Mouse (Mus musculus): ENCODE results near the gene Hnrnpc. TPM values are rescaled to one million over a fixed set of nuclear protein-coding genes. Genes with fewer than 3 reads are reported as not detected.
"Not testable (repeated sequence)": the region's sequence is repeated elsewhere in the genome, so short reads cannot be mapped to it uniquely, and the experiment has no call there.

Gene Hnrnpc
- total RNA-seq, 2 experiments from 2014 or later, result 183 to 190 TPM

- DNase-seq, result no peak
Observed at GRCm38 (mm10) chr14:52101285-52102157, 2.3 kb downstream of the Hnrnpc start.

DNA sequence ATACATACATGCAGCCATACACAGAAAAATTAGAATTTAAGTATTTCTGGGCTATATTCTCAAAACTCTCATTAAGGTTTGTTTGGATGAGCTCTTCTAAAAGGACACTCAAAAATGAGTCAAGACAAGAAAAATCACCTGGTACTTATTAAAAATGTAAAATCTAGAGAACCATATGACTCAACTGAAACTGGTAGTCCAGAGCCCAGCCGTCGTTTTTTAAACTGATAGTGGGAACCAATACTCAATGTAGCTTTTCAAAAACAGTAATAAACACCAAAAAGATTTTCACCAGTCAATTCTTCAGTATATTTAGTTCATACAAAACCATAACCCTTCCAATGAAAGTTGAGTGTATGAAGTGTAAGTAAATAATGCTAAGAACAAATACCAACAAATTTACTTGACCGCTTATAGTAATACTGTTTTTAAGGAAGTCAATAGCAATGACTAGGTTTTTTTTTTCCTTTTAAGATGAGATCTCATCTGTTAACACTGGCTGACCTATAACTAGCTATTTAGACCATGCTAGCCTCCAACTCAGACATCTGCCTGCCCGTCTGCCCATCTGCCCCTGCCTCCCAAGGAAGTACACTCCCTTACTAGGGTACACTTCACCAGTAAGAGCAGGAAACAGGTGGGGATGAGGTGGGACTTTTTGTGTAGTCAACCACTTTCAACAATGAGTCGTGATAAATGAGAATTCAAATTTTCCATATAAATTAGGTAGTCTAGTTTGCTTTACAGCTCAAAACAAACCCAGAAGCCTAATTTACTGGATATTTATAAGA lies 3.5 kb downstream of the Hnrnpc start:
- DNase-seq, result no peak

DNA sequence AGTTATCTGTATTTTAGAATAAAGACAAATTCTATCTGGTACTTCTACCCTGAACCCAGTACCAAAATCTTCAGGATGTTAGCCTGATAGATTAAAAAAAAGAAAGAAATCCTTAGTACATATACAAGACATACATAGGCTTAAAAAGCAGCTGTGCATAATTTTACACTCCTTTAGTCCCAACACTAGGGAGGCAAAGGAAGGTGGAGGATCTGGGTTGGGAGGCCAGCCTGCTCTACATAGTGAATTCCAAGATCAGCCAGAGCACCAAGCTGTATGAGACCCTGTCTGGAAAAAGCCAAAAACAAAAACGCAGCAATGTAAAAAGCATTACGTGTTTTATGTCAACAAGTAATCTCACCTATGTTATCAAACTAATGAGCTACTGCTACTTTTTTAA lies 4.3 kb downstream of the Hnrnpc start:
- DNase-seq, result no peak

GRCm38 (mm10) chr14:52098387-52098786 lies 5.4 kb downstream of the Hnrnpc start:
- not testable (repeated sequence) for DNase-seq

- DNase-seq, result not testable (repeated sequence)
Observed at GRCm38 (mm10) chr14:52097191-52097590, 6.6 kb downstream of the Hnrnpc start.

GRCm38 (mm10) chr14:52094533-52094932 lies 9.3 kb downstream of the Hnrnpc start:
- no peak for DNase-seq

- DNase-seq, result no peak
Observed at GRCm38 (mm10) chr14:52083083-52083482, 20.7 kb downstream of the Hnrnpc start.

GRCm38 (mm10) chr14:52071599-52072137 lies 32.2 kb downstream of the Hnrnpc start:
- DNase-seq, result no peak

- DNase-seq, result no peak
Observed at GRCm38 (mm10) chr14:52066135-52066534, 37.7 kb downstream of the Hnrnpc start.

DNA sequence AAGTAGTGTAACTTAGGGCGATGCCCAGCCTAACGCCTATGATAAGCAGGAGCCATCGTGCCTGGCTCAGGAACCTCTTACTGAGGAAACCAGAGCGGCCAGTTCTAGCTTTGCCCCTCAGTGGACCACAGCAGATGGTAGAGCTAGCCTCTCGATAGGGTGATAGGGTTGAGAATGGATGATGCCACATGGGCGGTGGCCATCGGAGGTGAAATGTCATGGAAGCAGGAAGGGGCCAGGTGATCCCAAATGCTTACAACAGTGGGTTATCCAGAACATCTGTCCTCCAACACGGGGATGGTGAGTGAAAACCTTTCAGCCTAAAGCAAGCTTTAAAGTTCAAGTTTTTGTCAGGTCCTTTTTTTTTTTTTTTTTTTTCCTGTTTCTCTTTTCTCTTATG lies 42.0 kb downstream of the Hnrnpc start:
- DNase-seq, result no peak

DNA sequence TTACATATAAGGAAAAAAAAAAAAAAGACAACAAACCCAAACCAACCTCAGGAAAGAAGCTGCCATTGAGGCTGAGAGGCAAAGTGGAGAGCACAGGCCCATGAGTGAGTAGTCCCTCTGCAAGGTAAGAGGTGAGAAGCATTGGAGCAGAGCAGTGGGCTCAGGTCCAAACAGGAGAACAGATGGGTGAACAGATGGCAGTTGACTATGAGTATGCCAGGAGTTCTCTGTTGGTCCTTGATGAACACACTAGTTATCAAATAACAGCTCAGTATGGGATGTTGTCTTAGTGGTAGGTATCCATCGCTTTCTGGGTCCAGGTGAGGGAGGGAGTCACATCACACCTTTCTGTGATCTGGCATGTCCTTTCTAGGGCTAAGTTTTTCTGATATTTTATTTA lies 43.0 kb downstream of the Hnrnpc start:
- DNase-seq, result no peak

- DNase-seq, result no peak
Observed at GRCm38 (mm10) chr14:52059982-52060381, 43.8 kb downstream of the Hnrnpc start.

- not testable (repeated sequence) for DNase-seq
Observed at GRCm38 (mm10) chr14:52052720-52053119, 51.1 kb downstream of the Hnrnpc start.

GRCm38 (mm10) chr14:52045966-52046565 lies 57.8 kb downstream of the Hnrnpc start:
- no peak for DNase-seq

DNA sequence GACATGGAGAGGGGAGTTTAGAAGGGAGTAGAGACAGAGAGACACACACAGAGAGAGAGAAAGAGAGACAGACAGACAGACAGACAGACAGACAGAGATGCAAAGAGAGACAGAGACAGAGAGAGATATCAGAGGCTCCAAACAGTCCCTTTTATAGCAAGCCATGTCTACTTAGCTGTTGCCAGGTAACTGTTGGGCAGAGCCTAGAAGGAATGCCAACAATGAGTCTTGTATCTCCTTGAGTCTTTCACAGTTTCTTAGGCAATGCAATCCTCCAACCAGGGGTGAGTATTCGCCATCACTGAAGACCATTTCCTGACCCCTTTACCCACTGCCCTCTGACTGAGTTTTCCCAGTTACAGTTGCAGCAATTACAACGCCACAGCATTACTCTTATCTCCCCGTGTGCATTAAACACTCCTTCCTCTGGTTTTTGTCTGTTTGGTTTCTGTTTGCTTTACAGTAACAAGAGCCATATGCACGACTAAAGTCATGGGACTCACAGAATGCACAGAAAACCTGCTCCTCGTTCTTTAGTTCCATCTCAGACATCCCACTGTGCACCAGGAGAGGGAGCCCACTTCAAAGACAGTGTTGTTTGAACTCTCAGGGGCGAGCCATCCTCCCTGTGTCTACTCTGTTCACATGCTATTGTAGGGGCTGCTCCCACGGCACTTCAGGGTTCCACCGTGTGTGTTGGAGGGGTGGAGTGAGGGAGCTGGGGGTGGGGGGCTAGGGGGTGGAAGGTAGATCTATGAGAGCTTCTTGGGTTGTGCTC lies 58.7 kb downstream of the Hnrnpc start:
- DNase-seq, result peak; percentile 45

- DNase-seq, result no peak
Observed at GRCm38 (mm10) chr14:52043446-52043845, 60.4 kb downstream of the Hnrnpc start.

DNA sequence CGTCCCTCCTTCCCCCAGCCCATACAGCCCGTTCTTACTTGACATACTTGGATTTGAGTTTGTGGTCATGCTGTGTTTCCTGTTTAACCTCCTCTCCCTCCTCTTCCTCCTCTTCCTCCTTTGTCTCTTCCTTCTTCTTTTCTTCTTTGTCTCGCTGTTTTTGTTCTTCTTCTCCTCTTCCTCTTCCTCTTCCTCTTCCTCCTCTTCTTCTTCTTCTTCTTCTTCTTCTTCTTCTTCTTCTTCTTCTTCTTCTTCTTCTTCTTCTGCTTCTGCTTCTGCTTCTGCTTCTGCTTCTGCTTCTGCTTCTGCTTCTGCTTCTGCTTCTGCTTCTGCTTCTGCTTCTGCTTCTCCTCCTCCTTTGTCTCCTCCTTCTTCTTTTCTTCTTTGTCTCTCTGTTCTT lies 61.5 kb downstream of the Hnrnpc start, which contains the start of gene Olfr221:
Gene Olfr221, minus strand, starts transcription at position 101 of the 400 bp plus-strand sequence.
- not testable (repeated sequence) for DNase-seq

- no peak for DNase-seq
Observed at GRCm38 (mm10) chr14:52039332-52039731, 64.5 kb downstream of the Hnrnpc start.

- DNase-seq, result no peak
Observed at GRCm38 (mm10) chr14:52035926-52036325, 67.9 kb downstream of the Hnrnpc start.

DNA sequence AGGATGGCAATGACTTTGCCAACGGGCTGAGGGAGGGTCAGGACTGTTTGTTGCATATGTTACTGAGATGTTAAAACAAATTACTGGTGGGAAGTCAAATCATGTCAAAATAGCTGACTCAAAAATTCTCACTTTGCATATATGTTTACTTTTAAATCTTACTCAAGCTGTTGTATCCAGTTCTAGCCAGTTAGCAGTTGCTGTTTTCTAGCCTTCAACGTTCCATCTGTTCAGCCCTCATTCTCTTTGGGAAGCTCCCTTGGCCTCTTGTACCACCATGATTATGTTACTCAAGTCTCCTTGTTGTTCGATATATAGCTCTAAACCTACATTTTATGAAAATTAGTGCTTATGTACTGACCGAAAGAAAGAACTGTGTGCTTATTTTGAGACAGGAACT lies 77.5 kb downstream of the Hnrnpc start:
- DNase-seq, result no peak

- DNase-seq, result no peak
Observed at GRCm38 (mm10) chr14:52024133-52024532, 79.7 kb downstream of the Hnrnpc start.

All from heart, postnatal 4 days (tissue).